Mouse (Mus musculus) ES-E14 (cell line): ENCODE data around the gene Rtkn2.

Experiments used
- HCFC1 ChIP-seq: IDR thresholded peaks from 2 replicates; pipeline ENCODE4 v1.6.1; 2012; ENCODE audit warnings: low read length, inconsistent platforms, borderline replicate concordance; ENCODE audit not compliant: insufficient read depth
- MAFK ChIP-seq: IDR thresholded peaks from 2 replicates; pipeline ENCODE4 v1.6.1; 2014; ENCODE audit warnings: mild to moderate bottlenecking, low read depth, low read length, inconsistent platforms; ENCODE audit not compliant: insufficient read depth
- ZC3H11A ChIP-seq: IDR thresholded peaks from 2 replicates; pipeline ENCODE4 v1.6.1; 2012; ENCODE audit warnings: low read depth, mild to moderate bottlenecking, inconsistent platforms, low read length, borderline replicate concordance
- ZNF384 ChIP-seq: IDR thresholded peaks from 2 replicates; pipeline ENCODE4 v1.6.1; 2012; ENCODE audit warnings: low read depth, low read length, inconsistent platforms

GRCm38 (mm10) chr10:68104481-68104880, 125.1 kb downstream of the Rtkn2 start:
- no peak for TF ChIP-seq ZNF384
- TF ChIP-seq MAFK: no peak
- TF ChIP-seq HCFC1: no peak
- no peak for TF ChIP-seq ZC3H11A
